Mouse (Mus musculus): ENCODE measurements at regions not wholly inside any gene's neighbourhood (a gene's known extent, or its start where the extent isn't known, plus 50 kb on each side); places are given as distances from the start of the nearest gene placed in this dataset.

DNA sequence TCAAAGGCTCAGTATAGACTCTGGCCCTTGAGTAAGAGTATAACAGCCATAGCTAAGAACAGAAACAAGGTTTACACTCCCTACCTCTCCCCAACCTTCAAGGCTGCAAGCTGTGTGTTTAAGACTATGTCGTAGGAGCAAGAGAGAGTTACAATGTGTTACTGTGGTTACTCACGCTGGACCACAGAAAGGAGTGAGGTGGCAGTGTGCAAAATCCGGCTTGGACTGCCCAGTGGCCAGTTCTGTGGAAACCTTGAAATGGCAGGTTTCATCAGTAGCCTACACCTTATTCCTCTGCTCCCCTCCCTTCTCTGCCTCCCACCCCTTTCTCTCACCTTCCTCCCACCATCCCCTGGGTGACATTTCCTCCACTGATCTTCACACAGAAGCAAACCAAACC is 114.3 kb upstream of the Ado start:
- no peak for DNase-seq (ENCODE audit: low read depth, low spot score)

DNA sequence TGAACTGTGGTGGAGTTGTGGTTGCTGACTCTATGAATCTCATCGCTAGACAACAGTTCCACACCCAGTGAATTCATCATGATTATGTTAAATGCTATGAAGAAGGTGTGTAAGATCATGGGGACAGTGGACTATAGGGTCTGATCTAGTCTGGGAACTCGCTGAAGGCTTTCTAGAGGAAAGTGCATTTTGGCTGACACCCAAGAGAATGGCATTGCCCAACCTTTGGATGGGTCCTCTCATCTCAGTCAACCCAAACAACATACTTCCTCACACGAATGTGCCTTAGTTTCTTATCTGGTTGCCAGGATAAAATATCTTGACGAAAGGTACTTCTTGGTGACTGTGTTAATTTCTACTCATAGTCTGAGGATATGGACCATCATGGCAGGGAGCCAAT is 112.9 kb upstream of the Ado start:
- no peak for DNase-seq (ENCODE audit: low read depth, low spot score)

DNA sequence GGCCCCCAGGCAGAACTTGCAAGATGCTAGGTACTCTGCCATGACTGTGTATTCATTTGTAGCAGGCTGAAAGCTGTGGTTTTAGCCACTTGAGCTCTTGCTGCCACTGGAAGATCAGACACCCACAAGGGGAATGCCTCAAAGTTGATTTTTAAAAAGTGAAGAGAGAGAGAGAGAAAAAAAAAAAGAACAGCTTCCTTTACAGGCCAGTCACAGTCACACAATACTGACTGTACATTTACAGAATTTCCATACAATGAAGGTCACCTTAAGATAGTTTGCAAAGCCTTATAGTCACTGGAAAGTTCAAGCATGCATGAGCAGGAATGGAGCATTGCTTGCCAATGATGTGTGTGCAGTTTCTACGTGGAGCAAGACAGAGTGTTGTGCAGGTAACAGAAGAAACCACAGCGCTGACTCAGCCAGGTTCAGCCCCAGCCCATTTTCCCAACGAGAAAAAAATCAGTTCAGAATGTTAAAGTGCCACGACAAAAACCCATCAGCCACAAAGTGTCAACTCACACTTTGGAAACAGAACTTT is 109.3 kb upstream of the Ado start:
- no peak for DNase-seq (ENCODE audit: low read depth, low spot score)

DNA sequence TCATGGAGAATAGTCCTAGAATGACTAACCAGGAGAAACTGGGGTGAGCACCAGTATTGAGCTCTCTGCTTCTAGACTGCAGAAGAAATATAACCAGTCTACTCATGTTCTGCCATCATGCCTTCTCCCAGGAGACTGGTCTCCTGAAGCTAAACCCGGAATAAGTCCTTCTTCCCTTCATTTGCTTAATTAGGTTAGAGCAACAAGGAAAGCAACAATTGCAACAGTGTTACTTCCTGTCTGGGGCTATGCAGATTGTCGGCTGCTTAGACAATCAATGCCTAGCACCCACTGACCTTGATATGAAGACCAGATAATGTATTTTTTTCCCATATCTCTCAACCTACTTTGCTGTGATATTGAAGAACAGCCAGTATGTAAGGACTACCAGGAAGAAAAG is 108.5 kb upstream of the Ado start:
- DNase-seq (ENCODE audit: low read depth, low spot score) = no peak

DNA sequence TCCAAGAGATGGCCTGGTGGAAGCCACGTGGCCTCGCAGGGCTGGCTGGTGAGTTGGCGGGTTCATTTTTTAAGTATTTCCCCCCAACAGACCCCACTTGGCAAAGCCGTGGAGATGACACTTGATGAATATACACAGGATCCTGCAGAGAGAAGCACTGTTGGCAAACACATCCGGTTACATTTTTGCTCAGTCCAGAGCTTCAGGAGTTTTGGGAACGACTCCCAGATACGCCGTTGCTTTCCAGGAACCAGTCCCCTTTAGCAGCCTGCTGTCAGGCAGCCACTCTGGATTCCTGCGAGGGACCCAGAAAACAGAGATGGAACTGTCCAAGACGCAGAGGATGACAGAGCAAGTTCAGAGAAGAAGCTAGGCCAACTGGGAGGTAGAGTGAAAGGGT is 105.8 kb upstream of the Ado start:
- DNase-seq (ENCODE audit: low read depth, low spot score) = no peak

DNA sequence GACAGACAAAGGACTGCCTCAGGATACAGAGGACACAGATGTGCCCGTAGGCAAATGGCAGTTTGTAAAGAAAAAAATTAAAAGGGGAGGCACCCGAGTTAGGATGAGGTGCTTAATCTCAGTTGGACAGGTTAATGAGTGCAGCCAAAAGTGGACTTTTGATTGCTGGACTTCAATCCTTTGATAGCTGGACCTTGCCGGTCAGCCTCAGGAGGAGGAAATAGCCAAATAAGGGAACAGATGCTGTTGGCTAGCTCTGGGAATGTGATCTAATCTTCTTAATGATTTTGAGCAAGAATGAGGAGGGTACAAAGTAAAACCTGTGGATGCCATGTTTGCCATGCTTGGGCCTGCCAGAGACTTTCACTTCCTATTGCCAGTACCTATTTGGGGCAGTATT is 103.5 kb upstream of the Ado start:
- no peak for DNase-seq (ENCODE audit: low read depth, low spot score)

DNA sequence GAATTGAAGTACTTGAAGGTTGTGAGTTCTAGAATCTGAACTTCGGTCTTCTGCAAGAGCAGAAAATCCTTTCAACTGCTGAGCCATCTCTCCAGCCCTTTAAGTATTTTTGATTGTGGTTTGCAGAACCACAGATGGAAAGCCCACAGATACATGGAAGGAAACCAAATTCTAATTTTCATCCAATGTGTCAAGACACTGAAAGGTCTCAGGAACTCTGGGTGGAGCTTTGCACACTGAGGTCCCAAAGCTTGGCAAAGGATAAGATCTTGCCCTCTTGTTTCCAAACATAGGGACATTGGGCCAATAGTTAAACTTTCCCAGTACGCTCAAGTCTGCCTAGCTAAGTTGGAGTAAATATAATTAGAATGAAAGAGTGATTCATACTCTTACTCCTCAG is 102.6 kb upstream of the Ado start:
- no peak for DNase-seq (ENCODE audit: low read depth, low spot score)

DNA sequence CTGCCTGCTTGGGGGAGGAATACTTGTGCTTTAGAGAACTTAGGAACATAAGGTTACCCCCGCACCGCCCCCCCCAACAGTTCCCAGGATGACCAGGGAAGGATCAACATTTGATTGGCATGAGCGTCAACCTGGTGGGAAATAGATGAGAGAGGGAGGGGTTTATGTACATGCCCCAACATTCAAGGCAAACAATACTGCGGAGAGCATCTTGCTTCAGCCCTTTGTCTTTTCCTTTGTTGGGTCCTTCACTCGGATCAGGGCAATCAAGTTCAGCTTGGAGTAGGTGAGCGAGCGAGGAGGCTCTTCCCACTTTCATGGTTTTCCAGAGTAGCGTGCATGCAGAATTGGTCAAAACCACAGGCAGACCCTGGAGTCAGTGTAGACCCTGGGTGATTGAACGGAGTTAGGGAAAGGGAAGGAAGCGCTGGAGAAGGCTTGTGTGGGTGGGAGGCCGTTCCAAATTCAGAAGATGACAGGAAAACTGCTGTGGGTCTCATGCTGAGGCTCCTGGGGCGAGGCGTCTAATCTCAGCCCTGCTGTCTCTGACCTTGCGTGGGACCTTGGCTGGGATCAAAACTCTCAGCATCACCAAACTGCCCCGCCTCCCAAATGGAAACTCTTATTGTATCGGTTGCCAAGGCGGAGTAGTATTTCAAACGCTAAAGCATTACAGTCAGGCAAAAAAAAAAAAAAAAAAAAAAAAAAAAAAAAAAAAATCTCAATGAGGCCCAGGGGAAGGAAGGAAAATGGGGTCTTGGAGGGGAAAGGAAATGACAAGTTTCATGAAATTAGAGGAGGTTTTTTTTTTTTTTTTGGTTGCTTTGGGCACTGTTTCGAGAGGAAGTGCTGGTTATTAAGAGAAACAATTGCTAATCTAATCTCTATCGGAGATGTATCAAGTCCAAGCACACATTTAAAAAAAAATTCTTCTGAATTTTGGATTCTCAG is 99.3 kb upstream of the Ado start:
- peak; percentile 16 for DNase-seq (ENCODE audit: low read depth, low spot score)

DNA sequence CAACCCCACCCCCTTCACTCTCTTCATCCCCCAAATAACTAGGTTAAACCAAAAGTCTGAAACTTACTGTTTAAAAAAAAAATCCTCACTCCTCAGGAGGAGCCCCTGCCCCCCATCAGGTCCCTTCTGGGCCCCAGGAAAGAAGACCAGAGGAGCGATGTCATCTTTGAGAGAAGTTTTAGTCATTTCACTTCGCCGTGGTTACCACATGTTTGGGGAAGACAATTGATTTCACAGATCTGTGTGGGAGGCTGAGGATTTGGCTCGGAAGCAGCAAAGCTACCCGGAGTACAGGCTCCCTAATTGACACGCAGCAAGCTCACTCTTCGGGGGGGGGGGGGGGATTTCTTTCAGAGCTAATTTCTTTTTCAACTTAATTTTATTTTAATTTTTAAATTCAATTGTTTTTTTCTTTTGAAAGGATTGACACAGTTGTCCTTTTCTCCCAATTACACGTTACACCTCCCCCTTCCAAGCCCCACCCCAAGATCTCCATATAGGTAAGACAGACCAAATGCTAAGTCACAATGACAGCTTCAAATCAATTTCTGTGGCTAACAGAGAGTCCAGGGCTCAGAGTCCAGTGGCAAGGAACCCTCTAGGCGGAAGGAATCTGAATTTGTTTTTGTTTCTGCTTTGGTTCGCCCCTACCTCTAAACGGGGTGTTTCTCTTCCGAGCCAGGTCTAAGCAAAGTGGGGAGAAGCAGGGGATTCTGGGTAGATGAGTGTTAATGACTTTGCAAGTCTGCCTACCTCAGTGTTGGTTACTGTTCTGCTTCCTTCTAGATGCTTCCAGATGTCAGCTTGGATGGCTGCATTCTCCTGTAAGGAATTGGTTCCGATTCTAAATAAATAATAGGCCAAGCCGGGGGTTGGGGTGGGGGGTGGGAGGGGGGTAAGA is 98.2 kb upstream of the Ado start:
- DNase-seq (ENCODE audit: low read depth, low spot score) = peak; percentile 57

DNA sequence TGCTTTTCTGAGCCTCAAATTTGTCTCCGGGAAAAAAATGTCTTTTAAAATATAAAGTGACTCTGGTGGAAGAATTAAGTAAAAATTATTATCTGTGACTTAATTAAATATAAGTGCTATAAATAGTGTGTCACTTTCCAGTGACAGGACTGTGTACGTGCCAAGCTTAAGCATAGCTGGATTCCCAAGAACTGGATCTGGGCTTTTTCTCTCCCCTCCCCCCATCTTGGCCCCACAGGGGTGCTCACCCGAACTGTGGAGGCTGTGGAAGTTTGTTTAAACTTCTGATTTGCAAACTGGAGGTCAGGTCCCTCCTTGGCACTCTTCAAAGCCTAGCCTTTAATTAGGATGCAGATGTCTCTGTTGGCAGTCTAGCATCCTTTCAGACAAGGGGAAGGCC is 97.1 kb upstream of the Ado start:
- DNase-seq (ENCODE audit: low read depth, low spot score) = no peak

DNA sequence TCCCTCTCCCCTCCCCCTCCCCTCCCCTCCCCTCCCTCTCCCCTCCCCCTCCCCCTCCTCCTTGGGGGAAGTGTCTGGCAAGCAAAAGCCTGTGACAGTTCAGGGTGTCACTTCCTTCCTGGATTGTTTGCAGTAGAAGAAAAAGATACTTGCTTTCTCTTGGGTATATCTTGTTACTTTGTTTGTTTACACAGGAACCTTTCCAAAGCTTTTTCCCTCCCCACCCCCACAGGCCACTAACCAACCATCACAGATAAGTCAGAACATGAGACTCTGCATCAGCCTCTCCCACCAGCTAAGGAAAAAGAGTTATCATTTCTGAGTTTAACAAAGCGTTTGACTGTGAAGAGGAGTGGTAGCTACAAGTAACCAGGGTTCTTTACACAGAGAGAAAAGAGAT is 95.5 kb upstream of the Ado start:
- no peak for DNase-seq (ENCODE audit: low read depth, low spot score)

DNA sequence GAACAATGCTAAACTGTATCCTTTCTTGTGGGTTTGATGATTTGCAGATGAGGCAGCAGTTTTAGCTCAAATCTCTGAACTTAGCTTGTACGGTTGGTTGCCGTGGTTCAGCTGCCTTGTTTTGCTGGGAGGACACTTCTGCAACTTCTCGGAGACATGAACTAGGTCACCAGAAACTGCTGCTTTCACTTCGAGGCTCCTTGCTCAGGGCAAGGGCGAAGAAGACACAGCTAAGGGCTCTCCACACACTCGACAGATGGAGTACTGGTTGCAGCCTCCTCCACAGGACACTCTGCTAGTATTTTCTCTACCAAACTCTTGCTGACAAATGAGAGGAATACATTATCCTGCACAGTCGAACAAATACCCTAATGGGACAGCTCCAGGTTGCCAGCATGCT is 94.9 kb upstream of the Ado start:
- peak; percentile 46 for DNase-seq (ENCODE audit: low read depth, low spot score)

DNA sequence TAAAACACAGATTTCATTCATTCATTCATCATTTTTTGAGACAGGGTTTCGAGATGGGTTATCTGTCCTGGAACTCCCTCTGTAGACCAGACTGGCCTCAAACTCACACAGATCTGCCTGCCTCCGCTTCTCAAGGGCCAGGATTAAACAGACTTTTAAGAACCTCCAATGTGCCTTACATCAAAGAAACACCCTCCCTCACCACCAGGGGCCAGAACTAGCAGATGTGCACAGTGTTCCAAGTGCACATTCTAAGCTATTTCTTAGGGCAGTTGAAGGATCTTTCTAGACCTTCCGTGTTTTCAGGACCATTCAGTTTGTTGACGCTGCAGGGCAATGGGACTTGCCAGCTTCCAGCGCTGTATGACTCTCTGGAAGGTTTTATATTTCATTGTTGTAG is 88.6 kb upstream of the Ado start:
- no peak for DNase-seq (ENCODE audit: low read depth, low spot score)

DNA sequence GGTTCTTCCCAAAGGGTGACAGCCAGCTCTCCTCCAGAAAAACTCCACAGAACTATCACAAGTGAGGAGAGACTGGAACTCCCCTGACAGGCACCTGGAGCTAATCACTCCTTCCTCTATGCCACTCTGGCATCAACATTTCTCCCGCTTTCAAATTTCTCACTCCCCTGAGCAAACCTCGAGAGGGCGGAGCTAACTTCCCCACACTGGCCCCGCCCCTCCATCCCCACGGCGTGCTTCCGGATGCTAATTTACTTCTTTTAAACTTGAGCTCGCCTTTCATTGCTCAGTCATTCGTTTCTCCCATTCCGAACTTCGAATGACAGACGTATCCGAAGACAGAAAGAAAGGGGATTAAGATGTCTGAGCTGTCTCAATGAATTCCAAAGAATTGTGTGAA is 87.8 kb upstream of the Ado start:
- DNase-seq (ENCODE audit: low read depth, low spot score) = no peak

DNA sequence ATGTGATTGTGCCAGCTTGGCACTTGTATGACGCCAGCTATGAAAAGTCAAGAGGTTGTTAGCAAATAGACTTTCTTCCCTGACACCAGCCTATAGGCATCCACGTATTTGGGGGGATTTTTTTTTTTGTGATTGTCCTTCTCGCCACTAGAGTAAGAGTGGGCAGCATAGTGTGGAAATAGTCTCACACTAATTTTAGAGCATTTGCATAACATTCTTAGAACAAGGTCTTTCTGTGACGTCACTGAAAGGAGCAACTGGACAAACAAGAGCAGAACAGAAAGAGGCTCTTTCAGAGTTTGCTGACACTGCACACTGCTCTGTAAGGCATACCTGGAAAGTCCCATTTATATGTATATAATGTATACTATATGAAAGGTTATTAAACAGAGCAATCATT is 86.0 kb upstream of the Ado start:
- DNase-seq (ENCODE audit: low read depth, low spot score) = no peak

DNA sequence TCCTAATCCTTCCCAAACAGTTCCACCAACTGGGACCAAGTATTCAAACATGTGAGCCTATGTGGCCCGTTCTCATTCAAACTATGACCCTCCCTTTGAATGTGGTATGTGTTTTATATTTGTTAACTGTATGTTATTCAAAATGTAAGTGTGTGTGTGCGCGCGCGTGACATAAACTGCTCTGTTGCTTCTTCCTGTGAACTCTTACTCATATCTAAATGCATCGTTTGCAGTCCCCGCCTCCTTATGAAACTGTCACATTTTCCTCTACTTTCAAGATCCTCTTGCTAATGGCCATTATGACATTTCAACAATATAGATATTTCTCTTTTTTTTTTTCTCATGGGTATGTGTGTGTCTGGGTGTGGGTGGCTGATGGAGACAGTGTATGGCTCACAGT is 84.3 kb upstream of the Ado start:
- no peak for DNase-seq (ENCODE audit: low read depth, low spot score)

DNA sequence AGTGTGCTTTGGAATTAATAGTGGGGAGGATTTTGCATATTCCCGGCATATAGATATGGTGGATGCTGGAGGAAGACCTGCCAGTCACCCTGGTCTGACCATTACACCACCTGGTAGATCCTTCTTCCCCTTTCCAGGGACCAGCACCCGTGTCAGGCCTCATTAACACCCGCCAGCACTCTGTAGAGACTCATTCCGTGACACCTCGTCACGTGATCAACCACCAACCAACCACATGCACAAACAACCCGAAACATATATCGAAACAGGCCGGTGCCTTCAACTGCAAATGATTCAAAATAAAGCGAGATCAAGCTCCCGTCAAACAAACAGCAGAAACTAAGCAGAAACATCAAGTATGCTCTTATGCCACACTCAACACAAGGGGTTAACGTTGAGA is 74.6 kb upstream of the Ado start:
- no peak for DNase-seq (ENCODE audit: low read depth, low spot score)

DNA sequence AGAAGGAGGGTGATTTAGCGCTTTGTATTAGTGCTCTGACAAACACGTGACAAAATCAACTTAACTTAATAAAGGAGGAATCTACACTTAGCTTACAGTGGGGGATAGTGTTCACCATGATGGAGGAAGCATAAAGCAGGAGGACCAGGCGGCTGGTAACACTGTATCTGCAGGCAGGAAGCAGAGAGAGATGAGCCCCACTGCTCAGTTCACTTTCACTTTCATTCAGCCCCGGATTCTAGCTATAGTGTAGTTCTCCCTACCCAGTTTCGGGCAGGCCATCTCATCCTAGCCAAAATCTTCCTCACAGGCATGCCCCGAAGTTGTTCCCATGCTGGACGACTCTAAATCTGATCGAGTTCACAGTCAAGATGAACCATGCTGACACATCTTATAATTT is 71.3 kb upstream of the Ado start:
- DNase-seq (ENCODE audit: low read depth, low spot score) = no peak

DNA sequence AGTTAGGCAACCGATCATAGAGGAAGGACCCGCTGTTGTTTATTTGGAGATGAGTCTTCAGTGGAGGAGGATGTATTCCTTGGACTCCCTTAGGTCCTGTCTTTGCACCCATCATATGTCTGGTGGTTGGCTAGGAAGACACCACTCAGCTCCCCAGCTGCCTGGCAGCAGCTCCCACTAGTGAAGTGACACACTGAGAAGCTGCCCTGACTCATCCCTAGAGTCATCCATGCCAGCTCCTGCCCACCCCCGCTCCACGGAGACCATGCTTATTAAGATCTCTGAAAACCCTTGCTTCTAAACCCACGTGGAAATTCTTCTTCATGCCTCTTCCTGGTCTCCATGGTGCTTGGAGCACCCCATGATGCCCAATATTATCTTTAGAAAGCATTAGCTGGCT is 69.4 kb upstream of the Ado start:
- DNase-seq (ENCODE audit: low read depth, low spot score) = peak; percentile 77

DNA sequence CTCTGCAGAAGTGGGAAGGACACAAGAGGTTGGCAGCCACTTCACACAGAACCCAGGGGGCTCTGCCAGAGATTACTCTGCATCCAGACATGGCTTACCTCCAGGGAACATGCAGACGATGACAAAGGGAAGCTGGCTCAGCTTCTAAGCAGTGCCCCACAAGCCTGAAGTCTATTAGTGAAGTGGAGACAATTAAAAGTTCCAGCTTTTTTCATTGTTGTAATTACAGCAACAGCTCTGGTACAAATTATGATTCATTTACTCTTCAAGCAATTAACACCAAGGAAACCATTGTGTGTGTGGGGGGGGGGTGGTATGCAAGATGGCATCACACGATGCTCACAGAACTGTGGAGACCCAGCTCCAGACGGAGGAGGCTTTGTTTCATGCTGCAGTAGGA is 66.3 kb upstream of the Ado start:
- peak; percentile 66 for DNase-seq (ENCODE audit: low read depth, low spot score)

DNA sequence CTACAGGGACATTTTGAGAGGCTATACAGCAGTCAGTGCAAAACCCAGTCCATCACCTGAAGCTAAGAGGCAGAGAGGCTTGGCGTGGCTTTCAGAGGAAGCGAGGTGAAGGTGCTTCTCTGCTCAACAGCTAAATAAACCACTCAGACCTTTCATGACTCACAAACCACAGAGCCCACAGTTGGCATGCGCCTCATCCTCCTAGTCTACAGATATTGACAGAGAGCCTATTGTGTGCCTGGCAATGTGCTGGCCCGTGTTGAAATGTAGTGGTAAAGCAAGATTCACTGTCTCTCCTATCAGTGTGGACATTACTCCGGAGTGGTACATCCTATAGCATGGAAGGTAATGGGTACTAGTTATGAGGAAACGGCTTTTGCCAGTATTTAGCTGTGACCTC is 61.9 kb upstream of the Ado start:
- no peak for DNase-seq (ENCODE audit: low read depth, low spot score)

DNA sequence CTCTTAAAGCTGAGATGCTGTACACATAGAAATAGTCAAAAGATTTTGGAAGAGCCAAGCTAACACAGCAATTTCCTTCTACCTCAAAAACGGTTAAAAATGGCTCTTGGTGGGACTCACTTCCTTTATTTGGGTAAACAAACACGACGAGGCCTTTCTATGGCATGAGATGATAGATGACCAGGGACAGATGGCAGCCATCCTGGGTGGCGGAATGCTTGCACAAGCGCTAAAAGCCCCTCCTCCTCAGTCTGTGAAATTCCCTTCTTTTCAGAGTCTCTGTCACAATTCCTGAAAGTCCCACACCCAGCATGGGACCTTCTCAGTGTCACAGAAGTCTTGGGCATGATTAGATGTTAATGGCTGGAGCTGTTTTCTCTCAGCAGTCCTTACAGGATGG is 59.3 kb upstream of the Ado start:
- no peak for DNase-seq (ENCODE audit: low read depth, low spot score)

All from brain, adult 2 months (tissue).